Mouse (Mus musculus): Measurements from ENCODE around the gene Nfe2l1.

DNA sequence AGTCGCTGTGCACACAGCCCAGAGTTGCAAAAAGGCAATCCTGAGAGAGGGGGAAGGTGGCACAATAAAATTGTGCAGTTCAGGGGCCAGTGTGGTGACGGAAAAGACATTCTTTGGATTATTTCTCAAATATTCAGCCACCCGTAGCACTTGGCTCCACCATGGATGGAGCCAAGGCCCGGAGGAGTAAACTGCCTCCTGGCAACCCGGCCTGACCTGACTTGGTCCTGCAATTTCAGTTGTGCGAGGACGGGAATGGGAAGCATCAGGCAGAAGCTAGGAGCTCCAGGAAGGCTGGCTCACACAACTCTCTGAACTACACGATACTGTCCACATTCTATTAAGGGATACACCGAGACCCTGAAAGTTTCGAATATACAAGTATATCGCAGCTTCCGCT lies 32.8 kb upstream of the Nfe2l1 start:
- TF ChIP-seq CTCF (IDR thresholded peaks at IDR 0.05), result no peak
- no peak for TF ChIP-seq POLR2A (IDR thresholded peaks at IDR 0.05; ENCODE audit: insufficient read depth, low read depth, low read length)
- TF ChIP-seq EP300 (IDR thresholded peaks at IDR 0.05; ENCODE audit: insufficient read depth, low read depth, low read length), result no peak
